Mouse (Mus musculus): ENCODE data around the gene Clasp2. TPM values are rescaled to one million over a fixed set of nuclear protein-coding genes. Genes with fewer than 3 reads are reported as not detected.
"Not testable (repeated sequence)": the region's sequence is repeated elsewhere in the genome, so short reads cannot be mapped to it uniquely, and the experiment has no call there.

The Clasp2 gene
- 100 to 1,000 TPM; 212 TPM for total RNA-seq (2021)
- long read RNA-seq, experiment 1, partial matches to known transcripts = 16 of 27 reads
- long read RNA-seq, experiment 1, other reads (novel, unspliced or antisense) = 10 of 27 reads
- long read RNA-seq, experiment 2, partial matches to known transcripts = 11 of 23 reads
- long read RNA-seq, experiment 2, other reads (novel, unspliced or antisense) = 10 of 23 reads

GRCm38 (mm10) chr9:113741108-113741636 is at the start of gene Clasp2:
Gene Clasp2, plus strand, starts transcription at chr9:113741473.
- DNase-seq (ENCODE audit: extremely low spot score in 1 of 2, low spot score in 2 of 2) = peak; percentile 81 to 82
- no peak for TF ChIP-seq CTCF (IDR thresholded peaks at IDR 0.05)
- H3K4me3 ChIP-seq = peak within 1 kb of the TSS; percentile 92
- intact Hi-C loops (cut with DNase I) = loop anchor here (5.0 kb wide), 3 partner anchors 51 to 161 kb away; no protein-coding TSS in a partner anchor
- H3K27ac ChIP-seq = peak within 1 kb of the TSS; percentile 89

- intact Hi-C loops (cut with DNase I) = no loop called here
- Histone ChIP-seq H3K4me3 (no peak overlapping the region), H3K27ac (no peak overlapping the region)
- no peak for DNase-seq (ENCODE audit: extremely low spot score in 1 of 2, low spot score in 2 of 2)
- no peak for TF ChIP-seq CTCF (IDR thresholded peaks at IDR 0.05)
Observed at GRCm38 (mm10) chr9:113701441-113702160, 39.7 kb upstream of the Clasp2 start.

GRCm38 (mm10) chr9:113706108-113706507 is 35.2 kb upstream of the Clasp2 start:
- DNase-seq (ENCODE audit: extremely low spot score in 1 of 2, low spot score in 2 of 2) = no peak
- intact Hi-C loops (cut with DNase I) = no loop called here
- Histone ChIP-seq H3K4me3 (no peak overlapping the region; the same call in 1 of the 2 replicates), H3K27ac (no peak overlapping the region)
- no peak for TF ChIP-seq CTCF (IDR thresholded peaks at IDR 0.05)

- TF ChIP-seq CTCF (IDR thresholded peaks at IDR 0.05) = no peak
- no peak for DNase-seq (ENCODE audit: extremely low spot score in 1 of 2, low spot score in 2 of 2)
- intact Hi-C loops (cut with DNase I) = no loop called here
- peak overlapping the region; percentile 66 for H3K4me3 ChIP-seq
- H3K27ac ChIP-seq = no peak overlapping the region
Observed at GRCm38 (mm10) chr9:113706841-113707240, 34.4 kb upstream of the Clasp2 start.

DNA sequence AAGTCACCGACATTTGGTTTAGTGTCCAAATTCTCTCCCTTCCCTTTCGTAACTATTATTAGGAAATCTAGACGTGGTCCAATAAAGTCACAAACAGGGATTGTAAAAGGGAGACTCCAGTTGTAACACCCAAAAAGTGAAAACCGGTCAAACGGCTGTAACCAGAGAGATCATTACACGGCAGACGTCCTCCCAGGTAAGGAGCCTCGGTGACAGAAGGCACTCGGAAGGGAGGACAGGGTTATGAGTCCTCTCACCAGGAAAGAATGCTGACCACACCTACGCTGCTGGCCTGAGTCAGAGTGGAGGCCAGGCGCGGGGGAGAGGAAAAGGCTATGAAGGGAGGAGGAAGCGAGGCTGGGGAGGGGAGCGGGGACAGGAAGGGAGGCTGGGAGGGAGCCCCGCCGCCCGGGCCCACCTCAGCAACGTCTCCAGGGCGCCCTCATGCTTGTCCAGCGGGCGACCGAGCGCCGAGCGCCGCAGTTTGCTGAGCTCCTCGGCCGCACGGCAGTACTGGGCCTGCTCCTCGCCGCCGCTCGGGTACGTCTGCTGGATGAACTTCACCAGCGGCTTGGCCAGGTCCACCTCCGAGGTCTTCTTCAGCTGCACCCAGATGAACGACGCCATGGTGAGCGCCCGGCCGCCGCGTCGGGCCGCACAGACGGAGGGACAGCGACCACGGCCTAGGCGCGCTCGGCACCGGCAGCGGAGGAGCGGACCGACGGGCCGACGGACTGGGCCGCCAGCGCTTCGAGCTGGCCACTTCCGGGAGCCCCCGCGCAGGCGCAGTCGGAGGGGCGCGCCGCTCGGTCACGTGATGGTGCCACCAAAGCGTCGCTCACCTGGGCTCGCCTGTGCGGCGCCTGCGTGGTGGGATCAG is 33.6 kb upstream of the Clasp2 start, which contains the start of gene Pdcd6ip:
TSS of gene Pdcd6ip (minus strand) at position 779 of the 880 bp plus-strand sequence.
- DNase-seq (ENCODE audit: extremely low spot score in 1 of 2, low spot score in 2 of 2) = peak; percentile 94 to 96
- TF ChIP-seq CTCF (IDR thresholded peaks at IDR 0.05) = no peak
- Histone ChIP-seq H3K4me3 (peak within 1 kb of the TSS; percentile 66), H3K27ac (peak within 1 kb of the TSS; percentile 91)
- intact Hi-C loops (cut with DNase I) = no loop called here

GRCm38 (mm10) chr9:113708361-113709280 is 32.7 kb upstream of the Clasp2 start:
- no peak for TF ChIP-seq CTCF (IDR thresholded peaks at IDR 0.05)
- intact Hi-C loops (cut with DNase I) = no loop called here
- Histone ChIP-seq H3K4me3 (peak overlapping the region; percentile 66), H3K27ac (peak overlapping the region; percentile 91)
- DNase-seq (ENCODE audit: extremely low spot score in 1 of 2, low spot score in 2 of 2) = no peak

DNA sequence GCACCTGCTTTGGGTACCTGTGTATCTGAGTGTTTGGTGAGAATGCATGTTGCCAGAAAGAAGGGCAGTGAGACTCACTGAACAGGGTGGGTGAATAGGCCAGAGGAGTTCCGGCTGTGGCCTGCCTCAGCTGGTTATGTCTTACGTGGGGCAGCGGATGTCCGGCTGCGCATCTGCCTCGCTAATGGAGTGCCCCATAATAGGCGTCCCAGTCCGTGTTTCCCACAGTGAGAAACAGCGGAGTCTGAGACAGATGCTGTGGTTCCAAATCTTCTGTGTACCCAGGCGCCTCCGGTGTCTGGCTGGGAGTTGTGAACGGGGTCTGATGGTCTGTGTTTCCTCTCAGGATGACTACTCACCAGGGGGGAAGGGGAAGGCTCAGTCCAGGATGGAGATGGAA is 30.4 kb upstream of the Clasp2 start:
- DNase-seq (ENCODE audit: extremely low spot score in 1 of 2, low spot score in 2 of 2) = no peak
- no peak overlapping the region for H3K4me3 ChIP-seq
- no peak for TF ChIP-seq CTCF (IDR thresholded peaks at IDR 0.05)
- H3K27ac ChIP-seq = no peak overlapping the region
- intact Hi-C loops (cut with DNase I) = no loop called here

DNA sequence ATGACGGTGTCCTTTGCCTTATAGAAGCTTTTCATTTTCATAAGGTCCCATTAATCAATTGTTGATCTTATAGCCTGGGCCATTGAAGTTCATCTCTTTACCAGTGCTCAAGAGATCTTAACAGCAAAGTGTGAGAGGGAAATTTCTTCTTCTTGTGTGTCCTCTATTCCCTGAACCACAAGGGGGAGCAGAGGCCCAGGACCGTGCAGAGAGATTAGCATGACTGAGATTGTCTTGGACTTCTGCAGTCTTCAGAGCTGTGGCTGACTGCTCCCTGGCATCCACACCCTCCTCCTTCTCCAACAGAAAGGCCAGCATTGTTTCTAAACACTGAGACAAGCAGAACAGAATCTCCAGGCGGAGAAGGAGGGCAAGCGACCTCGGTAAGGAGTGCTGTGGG is 22.2 kb upstream of the Clasp2 start:
- peak in 1 of 2 experiments; percentile 35 for DNase-seq (ENCODE audit: extremely low spot score in 1 of 2, low spot score in 2 of 2)
- Histone ChIP-seq H3K4me3 (no peak overlapping the region), H3K27ac (no peak overlapping the region)
- intact Hi-C loops (cut with DNase I) = no loop called here
- peak; percentile 68 for TF ChIP-seq CTCF (IDR thresholded peaks at IDR 0.05)

DNA sequence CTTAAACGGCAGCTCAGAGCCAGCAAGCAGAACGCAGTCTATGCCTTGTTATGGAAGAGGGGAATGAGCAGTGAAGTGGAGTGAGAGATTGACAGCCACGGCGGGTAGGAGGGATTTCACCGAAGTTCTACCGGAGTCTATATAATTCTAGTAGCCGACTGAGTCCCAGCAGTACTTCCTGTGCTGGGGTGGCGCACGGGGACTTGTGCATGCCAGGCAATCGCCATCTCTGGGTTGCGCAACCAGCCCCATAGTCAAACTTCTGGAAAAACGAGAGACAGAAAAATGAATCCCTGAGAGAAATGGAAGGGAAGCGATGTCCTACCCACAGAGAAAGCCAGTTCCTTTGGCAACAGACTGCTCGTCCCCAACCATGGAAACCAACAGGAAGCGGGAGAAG is 16.6 kb upstream of the Clasp2 start:
- H3K27ac ChIP-seq = no peak overlapping the region
- no peak for TF ChIP-seq CTCF (IDR thresholded peaks at IDR 0.05)
- DNase-seq (ENCODE audit: extremely low spot score in 1 of 2, low spot score in 2 of 2) = no peak
- H3K4me3 ChIP-seq = no peak overlapping the region
- intact Hi-C loops (cut with DNase I) = no loop called here

GRCm38 (mm10) chr9:113725609-113726008 is 15.7 kb upstream of the Clasp2 start:
- H3K4me3 ChIP-seq; H3K27ac ChIP-seq; DNase-seq (ENCODE audit: extremely low spot score in 1 of 2, low spot score in 2 of 2); intact Hi-C loops (cut with DNase I): not testable (repeated sequence)

DNA sequence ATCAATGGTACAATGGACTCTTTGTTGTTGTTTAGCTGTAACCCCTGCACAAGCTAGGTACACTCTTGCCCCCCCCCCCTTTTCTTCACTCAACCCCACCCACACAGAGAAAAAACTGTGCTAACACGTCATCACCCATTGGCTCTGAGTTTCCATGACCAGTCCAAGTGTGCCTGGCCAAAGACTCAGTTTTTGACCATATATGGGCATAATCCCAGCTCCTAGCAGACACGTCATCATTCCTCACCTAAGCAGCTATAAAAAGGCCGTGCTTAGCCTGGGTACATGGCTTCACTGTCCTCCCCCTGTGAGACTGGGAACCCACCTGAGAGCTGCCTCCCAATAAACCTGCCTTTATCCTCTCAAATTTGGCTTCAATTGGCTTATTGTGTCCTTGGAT is 15.1 kb upstream of the Clasp2 start:
- intact Hi-C loops (cut with DNase I) = no loop called here
- Histone ChIP-seq H3K4me3 (no peak overlapping the region), H3K27ac (no peak overlapping the region)
- TF ChIP-seq CTCF (IDR thresholded peaks at IDR 0.05) = no peak
- DNase-seq (ENCODE audit: extremely low spot score in 1 of 2, low spot score in 2 of 2) = no peak
